Mouse (Mus musculus) E14TG2a.4 (cell line): ENCODE data around the gene Gsta3.

ENCODE experiments used
- CTCF ChIP-seq: conservative IDR thresholded peaks from 2 replicates; pipeline ENCODE4 v1.5.1; 2014; ENCODE audit warnings: low read length
- POU5F1 ChIP-seq: IDR thresholded peaks from 2 replicates; pipeline ENCODE4 v1.6.1; 2014; ENCODE audit warnings: low read length, borderline replicate concordance

GRCm38 (mm10) chr1:21251661-21252060 is 11.3 kb downstream of the Gsta3 start:
- TF ChIP-seq CTCF = no peak
- no peak for TF ChIP-seq POU5F1
